Mouse (Mus musculus) myocyte (in vitro differentiated cells): ENCODE data around the gene Gm20388. TPM values are rescaled to one million over a fixed set of nuclear protein-coding genes. Genes with fewer than 3 reads are reported as not detected.

ENCODE experiments used
- H3K27me3 ChIP-seq: one replicate; pipeline ENCODE4 v1.6.1; 2011; ENCODE audit not compliant: control insufficient read depth, insufficient read depth, insufficient read length
- H3K36me3 ChIP-seq: one replicate; pipeline ENCODE4 v1.6.1; 2011; ENCODE audit not compliant: control insufficient read depth, insufficient read depth
- H3K4me2 ChIP-seq: one replicate; pipeline ENCODE4 v1.6.1; 2011; ENCODE audit warnings: low read depth, control low read depth
- H3K4me3 ChIP-seq: one replicate; pipeline ENCODE4 v1.5.1; 2011; ENCODE audit warnings: mild to moderate bottlenecking, control low read depth, moderate library complexity
- H3K79me2 ChIP-seq: one replicate; pipeline ENCODE4 v1.6.1; 2011; ENCODE audit not compliant: control insufficient read depth, insufficient read depth
- H3ac ChIP-seq: one replicate; pipeline ENCODE4 v1.6.1; 2011; ENCODE audit not compliant: control insufficient read depth, insufficient read length
- CEBPB ChIP-seq: IDR thresholded peaks from 2 replicates; pipeline ENCODE4 v1.6.1; 2011; ENCODE audit warnings: mild to moderate bottlenecking, moderate library complexity; ENCODE audit not compliant: poor library complexity, insufficient read depth, severe bottlenecking
- E2F4 ChIP-seq: IDR thresholded peaks from one replicate; pipeline ENCODE4 v1.6.1; 2011; ENCODE audit warnings: mild to moderate bottlenecking, control low read depth, moderate library complexity; ENCODE audit not compliant: insufficient read depth
- MAX ChIP-seq: IDR thresholded peaks from one replicate; pipeline ENCODE4 v1.6.1; 2011; ENCODE audit warnings: low read depth, mild to moderate bottlenecking, control low read depth
- MYOD1 ChIP-seq, 3 experiments: IDR thresholded peaks; one replicate each; pipeline ENCODE4 v1.6.1; 2011; ENCODE audit warnings: control low read depth in 2 of 3, low read depth in 2 of 3, mild to moderate bottlenecking in 2 of 3, moderate library complexity in 1 of 3; ENCODE audit not compliant: insufficient read length in 2 of 3, control insufficient read depth in 1 of 3
- MYOG ChIP-seq, 3 experiments: IDR thresholded peaks; one replicate each; pipeline ENCODE4 v1.6.1; 2011; ENCODE audit warnings: control low read depth in 2 of 3, low read depth in 2 of 3, mild to moderate bottlenecking in 2 of 3; ENCODE audit not compliant: insufficient read length in 2 of 3, control insufficient read depth in 1 of 3, insufficient read depth in 1 of 3
- POLR2A ChIP-seq: IDR thresholded peaks from one replicate; pipeline ENCODE4 v1.6.1; 2011; ENCODE audit warnings: low read depth, mild to moderate bottlenecking, control low read depth, moderate library complexity; ENCODE audit not compliant: insufficient read length
- POLR2AphosphoS2 ChIP-seq: IDR thresholded peaks from one replicate; pipeline ENCODE4 v1.6.1; 2011; ENCODE audit warnings: low read depth, control low read depth; ENCODE audit not compliant: insufficient read length
- REST ChIP-seq: IDR thresholded peaks from one replicate; pipeline ENCODE4 v1.6.1; 2011; ENCODE audit warnings: mild to moderate bottlenecking, control low read depth, moderate library complexity; ENCODE audit not compliant: insufficient read depth, insufficient read length
- SRF ChIP-seq: IDR thresholded peaks from one replicate; pipeline ENCODE4 v1.6.1; 2011; ENCODE audit warnings: low read depth; ENCODE audit not compliant: control insufficient read depth, insufficient read length
- TCF12 ChIP-seq: IDR thresholded peaks from one replicate; pipeline ENCODE4 v1.6.1; 2011; ENCODE audit warnings: mild to moderate bottlenecking, control low read depth; ENCODE audit not compliant: poor library complexity, insufficient read depth, severe bottlenecking
- TCF3 ChIP-seq: IDR thresholded peaks from one replicate; pipeline ENCODE4 v1.6.1; 2011; ENCODE audit warnings: low read depth, control low read depth; ENCODE audit not compliant: insufficient read length
- USF1 ChIP-seq: IDR thresholded peaks from one replicate; pipeline ENCODE4 v1.6.1; 2011; ENCODE audit warnings: low read depth, mild to moderate bottlenecking, control low read depth, moderate library complexity
- polyA plus RNA-seq: library from polyadenylated mRNA; unstranded; fragments of >200 nt; fragmentation: generic; extraction: Trizol; gene quantifications from one replicate; pipeline ENCODE4 v1.2.1, GENCODE M21; 2012; ENCODE audit warnings: missing spikeins

Gm20388 gene
- polyA plus RNA-seq, 1 experiment: 15.3 TPM

GRCm38 (mm10) chr8:120977131-120977530 is 1066.5 kb downstream of the Gm20388 start:
- Histone ChIP-seq H3K27me3 (peaks cover 84% of the 10 kb centered on the region), H3ac (no peak overlapping the region), H3K4me3 (no peak overlapping the region), H3K79me2 (no peaks in the 10 kb centered on the region), H3K4me2 (no peak overlapping the region), H3K36me3 (no peaks in the 10 kb centered on the region)
- TF ChIP-seq POLR2AphosphoS2: no peak
- TF ChIP-seq POLR2A: no peak
- no peak for TF ChIP-seq MYOG (IDR thresholded peaks at IDR 0.05; ENCODE audit: control insufficient read depth in 1 of 3, insufficient read depth in 1 of 3, insufficient read length in 2 of 3, low read depth in 2 of 3)
- TF ChIP-seq TCF3: no peak
- no peak for TF ChIP-seq E2F4
- TF ChIP-seq USF1: no peak
- TF ChIP-seq REST: no peak
- no peak for TF ChIP-seq MAX
- TF ChIP-seq TCF12: no peak
- TF ChIP-seq SRF: no peak
- TF ChIP-seq CEBPB: no peak
- no peak for TF ChIP-seq MYOD1 (IDR thresholded peaks at IDR 0.05; ENCODE audit: control insufficient read depth in 1 of 3, insufficient read length in 2 of 3, low read depth in 2 of 3)

GRCm38 (mm10) chr8:120979210-120979609 is 1068.6 kb downstream of the Gm20388 start:
- peaks cover 82% of the 10 kb centered on the region for H3K27me3 ChIP-seq
- no peak overlapping the region for H3K4me3 ChIP-seq
- H3K79me2 ChIP-seq: no peaks in the 10 kb centered on the region
- TF ChIP-seq REST: no peak
- no peak for TF ChIP-seq MYOD1 (IDR thresholded peaks at IDR 0.05; ENCODE audit: control insufficient read depth in 1 of 3, insufficient read length in 2 of 3, low read depth in 2 of 3)
- TF ChIP-seq TCF12: no peak
- no peak overlapping the region for H3ac ChIP-seq
- no peaks in the 10 kb centered on the region for H3K36me3 ChIP-seq
- no peak overlapping the region for H3K4me2 ChIP-seq

GRCm38 (mm10) chr8:120980948-120981347 is 1070.3 kb downstream of the Gm20388 start:
- H3K79me2 ChIP-seq: no peaks in the 10 kb centered on the region
- no peak for TF ChIP-seq POLR2A
- no peak for TF ChIP-seq TCF3
- no peak for TF ChIP-seq POLR2AphosphoS2
- TF ChIP-seq USF1: no peak
- TF ChIP-seq TCF12: no peak
- TF ChIP-seq MAX: no peak
- H3K27me3 ChIP-seq: peaks cover 78% of the 10 kb centered on the region
- no peak overlapping the region for H3K4me3 ChIP-seq
- H3ac ChIP-seq: no peak overlapping the region
- H3K4me2 ChIP-seq: no peak overlapping the region
- H3K36me3 ChIP-seq: no peaks in the 10 kb centered on the region

- no peak overlapping the region for H3ac ChIP-seq
- no peak overlapping the region for H3K4me3 ChIP-seq
- no peak for TF ChIP-seq TCF3
- no peak for TF ChIP-seq SRF
- TF ChIP-seq TCF12: no peak
- no peak for TF ChIP-seq POLR2AphosphoS2
- no peak for TF ChIP-seq E2F4
- TF ChIP-seq CEBPB: no peak
- TF ChIP-seq USF1: no peak
- TF ChIP-seq MYOG (IDR thresholded peaks at IDR 0.05; ENCODE audit: control insufficient read depth in 1 of 3, insufficient read depth in 1 of 3, insufficient read length in 2 of 3, low read depth in 2 of 3): no peak
- TF ChIP-seq MAX: no peak
- no peak for TF ChIP-seq MYOD1 (IDR thresholded peaks at IDR 0.05; ENCODE audit: control insufficient read depth in 1 of 3, insufficient read length in 2 of 3, low read depth in 2 of 3)
- no peaks in the 10 kb centered on the region for H3K79me2 ChIP-seq
- peaks cover 60% of the 10 kb centered on the region for H3K27me3 ChIP-seq
- H3K36me3 ChIP-seq: no peaks in the 10 kb centered on the region
- no peak overlapping the region for H3K4me2 ChIP-seq
Measured at GRCm38 (mm10) chr8:120984888-120985287, 1074.2 kb downstream of the Gm20388 start.

GRCm38 (mm10) chr8:120986022-120986421 is 1075.4 kb downstream of the Gm20388 start:
- H3K27me3 ChIP-seq: peaks cover 60% of the 10 kb centered on the region
- no peaks in the 10 kb centered on the region for H3K79me2 ChIP-seq
- no peaks in the 10 kb centered on the region for H3K36me3 ChIP-seq
- TF ChIP-seq CEBPB (no peak), MYOD1 (IDR thresholded peaks at IDR 0.05; ENCODE audit: control insufficient read depth in 1 of 3, insufficient read length in 2 of 3, low read depth in 2 of 3) (no peak), POLR2A (no peak)
- no peak overlapping the region for H3ac ChIP-seq
- no peak overlapping the region for H3K4me3 ChIP-seq
- no peak overlapping the region for H3K4me2 ChIP-seq

GRCm38 (mm10) chr8:120993738-120994137 is 1083.1 kb downstream of the Gm20388 start:
- TF ChIP-seq MAX (no peak), CEBPB (no peak), SRF (no peak), REST (no peak), MYOD1 (IDR thresholded peaks at IDR 0.05; ENCODE audit: control insufficient read depth in 1 of 3, insufficient read length in 2 of 3, low read depth in 2 of 3) (no peak), MYOG (IDR thresholded peaks at IDR 0.05; ENCODE audit: control insufficient read depth in 1 of 3, insufficient read depth in 1 of 3, insufficient read length in 2 of 3, low read depth in 2 of 3) (no peak), TCF3 (no peak), POLR2A (no peak), USF1 (no peak), POLR2AphosphoS2 (no peak), E2F4 (no peak), TCF12 (no peak)
- Histone ChIP-seq H3ac (no peak overlapping the region), H3K4me2 (no peak overlapping the region), H3K4me3 (no peak overlapping the region), H3K36me3 (no peaks in the 10 kb centered on the region), H3K79me2 (no peaks in the 10 kb centered on the region), H3K27me3 (peaks cover 79% of the 10 kb centered on the region)
